Mouse (Mus musculus): Measurements from ENCODE around the gene Tbc1d10a.

DNA sequence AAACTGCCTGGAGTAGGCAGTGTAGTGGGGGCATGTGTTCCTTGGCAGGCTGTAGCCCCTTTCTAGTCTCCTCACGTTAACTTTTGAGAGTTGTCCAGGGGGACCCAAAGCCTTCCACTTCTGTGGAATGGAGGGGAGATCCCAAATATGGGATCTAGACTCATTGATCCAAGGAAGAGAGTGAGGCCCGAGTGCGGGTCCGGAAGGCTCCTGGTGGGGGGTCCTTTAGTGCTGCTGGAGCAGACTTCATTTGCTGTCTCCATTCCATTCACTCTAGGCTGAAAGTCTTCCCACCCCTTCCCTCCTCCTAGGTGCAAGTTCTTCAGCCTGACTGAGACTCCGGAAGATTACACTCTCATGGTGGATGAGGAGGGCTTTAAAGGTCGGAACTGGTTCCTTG lies 32.0 kb downstream of the Tbc1d10a start:
- TF ChIP-seq GATA1 (IDR thresholded peaks at IDR 0.05; ENCODE audit: borderline replicate concordance, low read length), result no peak
- no peak for TF ChIP-seq FLI1 (IDR thresholded peaks at IDR 0.05; ENCODE audit: low read length)

Measured in megakaryocyte, embryonic 14.5 days (primary cell).